Mouse (Mus musculus): ENCODE results near the gene Hydin.

DNA sequence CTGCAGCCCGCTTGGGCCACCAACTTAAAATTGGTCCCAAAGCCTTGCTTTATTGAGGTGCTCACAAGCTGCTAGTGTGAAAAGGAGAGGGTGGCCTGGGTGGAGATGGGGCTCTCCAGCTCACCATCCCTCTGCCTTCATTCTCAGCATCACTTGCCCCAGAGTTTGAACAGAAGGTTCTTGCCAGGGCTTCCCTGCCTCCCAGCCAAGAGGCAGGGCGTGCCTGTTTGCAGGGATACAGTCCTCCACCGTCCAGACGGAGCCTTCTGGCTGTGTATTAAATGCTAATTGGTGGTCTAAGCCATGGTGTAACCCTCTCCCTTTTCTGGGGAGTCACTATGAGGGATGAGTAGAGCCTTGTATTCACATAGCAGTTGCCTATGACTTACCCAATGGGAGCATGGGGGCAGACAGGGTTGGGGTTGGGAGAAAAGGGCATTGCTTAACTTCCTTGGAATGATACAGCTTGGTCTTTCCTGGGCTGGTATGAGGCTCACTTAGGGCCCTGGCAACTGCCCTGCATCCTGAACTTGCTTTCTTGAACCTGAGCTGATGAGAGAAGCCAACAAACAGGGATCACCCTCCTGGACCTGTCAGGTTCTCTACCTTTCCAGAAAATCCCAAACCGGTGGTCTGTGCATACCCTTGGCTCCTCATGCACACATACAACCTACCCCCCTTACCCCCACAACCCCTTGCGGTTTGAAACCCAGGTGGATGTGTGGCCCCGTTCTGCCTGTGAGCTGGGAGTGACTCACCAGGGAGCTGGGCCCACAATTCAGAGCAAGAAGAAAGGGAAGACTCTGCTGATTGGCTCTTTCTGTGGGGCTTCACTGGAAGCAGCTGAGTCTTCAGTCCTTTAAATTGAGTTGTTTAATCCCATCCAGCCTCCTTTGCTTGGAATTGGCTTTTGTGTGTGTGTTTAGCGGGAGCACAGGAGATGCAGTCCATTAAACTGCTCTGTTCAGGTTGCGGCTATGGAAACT, 387.6 kb downstream of the Hydin start:
- TF ChIP-seq MAX (IDR thresholded peaks at IDR 0.05; ENCODE audit: low read length) (no peak), CTCF (IDR thresholded peaks at IDR 0.05 in 2 of 3, conservative IDR thresholded peaks at IDR 0.05 in 1 of 3; ENCODE audit: control insufficient read depth in 1 of 3, insufficient read depth in 1 of 3, low read depth in 2 of 3, low read length in 3 of 3, poor library complexity in 1 of 3, severe bottlenecking in 1 of 3) (no peak), ZC3H11A (IDR thresholded peaks at IDR 0.05; ENCODE audit: low read depth, low read length) (no peak), NELFE (IDR thresholded peaks at IDR 0.05; ENCODE audit: low read depth, low read length) (no peak), EP300 (IDR thresholded peaks at IDR 0.05; ENCODE audit: low read depth in 1 of 2, low read length in 2 of 2) (no peak), NRF1 (IDR thresholded peaks at IDR 0.05; ENCODE audit: insufficient read depth, low read depth, low read length, poor library complexity, severe bottlenecking) (no peak), POLR2A (IDR thresholded peaks at IDR 0.05; ENCODE audit: control insufficient read depth in 1 of 2, insufficient read depth in 1 of 2, low read depth in 1 of 2, low read length in 2 of 2, poor library complexity in 1 of 2) (no peak), ZNF384 (IDR thresholded peaks at IDR 0.05; ENCODE audit: low read depth, low read length) (no peak), USF1 (IDR thresholded peaks at IDR 0.05; ENCODE audit: low read depth, low read length) (no peak)

Measured in MEL (cell line).